Mouse (Mus musculus): ENCODE measurements around the gene Rxfp2. TPM values are rescaled to one million over a fixed set of nuclear protein-coding genes. Genes with fewer than 3 reads are reported as not detected.

Rxfp2 gene
- polyA plus RNA-seq, 1 experiment from 2014 or later = 1.4 TPM

GRCm38 (mm10) chr5:150082696-150083095, 64.2 kb downstream of the Rxfp2 start:
- H3K36me3 ChIP-seq (replicated peaks) = no peaks in the 10 kb centered on the region
- no peaks in the 10 kb centered on the region for H3K27me3 ChIP-seq (replicated peaks)
- whole genome bisulfite sequencing = 88% methylated on average over 14 of the region's 14 CpGs
- H3K9ac ChIP-seq = no peak overlapping the region
- no peak overlapping the region for H3K27ac ChIP-seq
- no peak overlapping the region for H3K4me2 ChIP-seq
- no peak overlapping the region for H3K4me3 ChIP-seq
- H3K9me3 ChIP-seq = no peaks in the 10 kb centered on the region
- H3K4me1 ChIP-seq = peaks cover 12% of the 10 kb centered on the region
- no peak for ATAC-seq (replicated peaks)

GRCm38 (mm10) chr5:150083190-150083589, 64.7 kb downstream of the Rxfp2 start:
- Histone ChIP-seq H3K9ac (no peak overlapping the region), H3K9me3 (no peaks in the 10 kb centered on the region), H3K4me1 (peaks cover 12% of the 10 kb centered on the region), H3K27me3 (replicated peaks) (no peaks in the 10 kb centered on the region), H3K4me2 (no peak overlapping the region), H3K4me3 (no peak overlapping the region), H3K27ac (no peak overlapping the region), H3K36me3 (replicated peaks) (no peaks in the 10 kb centered on the region)
- ATAC-seq (replicated peaks) = no peak
- WGBS = 61% methylated on average over 5 of the region's 5 CpGs

- peak; percentile 69 for ATAC-seq (replicated peaks)
- no peak overlapping the region for H3K4me2 ChIP-seq
These were observed 79.1 kb downstream of the Rxfp2 start for GRCm38 (mm10) chr5:150097620-150098019.

GRCm38 (mm10) chr5:150098754-150099153, 80.3 kb downstream of the Rxfp2 start:
- Histone ChIP-seq H3K27ac (no peak overlapping the region), H3K4me1 (no peaks in the 10 kb centered on the region), H3K4me3 (no peak overlapping the region), H3K27me3 (replicated peaks) (no peaks in the 10 kb centered on the region), H3K9me3 (no peaks in the 10 kb centered on the region), H3K36me3 (replicated peaks) (no peaks in the 10 kb centered on the region), H3K9ac (no peak overlapping the region), H3K4me2 (no peak overlapping the region)
- ATAC-seq (replicated peaks) = no peak
- WGBS = 92% methylated on average over 12 of the region's 12 CpGs

More at GRCm38 (mm10) chr5:150097620-150098019, 79.1 kb downstream of the Rxfp2 start:
- no peak overlapping the region for H3K4me3 ChIP-seq
- 9% methylated on average over 6 of the region's 6 CpGs for WGBS
- H3K27me3 ChIP-seq (replicated peaks) = no peaks in the 10 kb centered on the region
- H3K36me3 ChIP-seq (replicated peaks) = no peaks in the 10 kb centered on the region
- no peaks in the 10 kb centered on the region for H3K9me3 ChIP-seq
- no peak overlapping the region for H3K9ac ChIP-seq
- no peak overlapping the region for H3K27ac ChIP-seq
- no peaks in the 10 kb centered on the region for H3K4me1 ChIP-seq

GRCm38 (mm10) chr5:150101789-150102188, 83.3 kb downstream of the Rxfp2 start:
- Histone ChIP-seq H3K9ac (no peak overlapping the region), H3K9me3 (no peaks in the 10 kb centered on the region), H3K4me3 (no peak overlapping the region), H3K36me3 (replicated peaks) (no peaks in the 10 kb centered on the region), H3K4me2 (no peak overlapping the region), H3K4me1 (no peaks in the 10 kb centered on the region), H3K27ac (no peak overlapping the region), H3K27me3 (replicated peaks) (no peaks in the 10 kb centered on the region)
- no peak for ATAC-seq (replicated peaks)
- 88% methylated on average over 11 of the region's 11 CpGs for WGBS

GRCm38 (mm10) chr5:150106358-150106757, 87.9 kb downstream of the Rxfp2 start:
- WGBS = 91% methylated on average over 7 of the region's 7 CpGs
- no peaks in the 10 kb centered on the region for H3K9me3 ChIP-seq
- ATAC-seq (replicated peaks) = no peak
- no peak overlapping the region for H3K4me2 ChIP-seq
- H3K4me3 ChIP-seq = no peak overlapping the region
- H3K36me3 ChIP-seq (replicated peaks) = no peaks in the 10 kb centered on the region
- no peaks in the 10 kb centered on the region for H3K4me1 ChIP-seq
- H3K27ac ChIP-seq = no peak overlapping the region
- H3K9ac ChIP-seq = no peak overlapping the region
- H3K27me3 ChIP-seq (replicated peaks) = no peaks in the 10 kb centered on the region

GRCm38 (mm10) chr5:150111236-150111635, 92.8 kb downstream of the Rxfp2 start:
- WGBS = 44% methylated on average over 8 of the region's 8 CpGs
- H3K36me3 ChIP-seq (replicated peaks) = no peaks in the 10 kb centered on the region
- H3K4me3 ChIP-seq = no peak overlapping the region
- no peaks in the 10 kb centered on the region for H3K9me3 ChIP-seq
- no peaks in the 10 kb centered on the region for H3K27me3 ChIP-seq (replicated peaks)
- H3K27ac ChIP-seq = no peak overlapping the region
- H3K4me2 ChIP-seq = no peak overlapping the region
- no peak overlapping the region for H3K9ac ChIP-seq
- no peak for ATAC-seq (replicated peaks)
- peaks cover 17% of the 10 kb centered on the region for H3K4me1 ChIP-seq

- Histone ChIP-seq H3K27me3 (replicated peaks) (no peaks in the 10 kb centered on the region), H3K9me3 (no peaks in the 10 kb centered on the region), H3K4me1 (peaks cover 19% of the 10 kb centered on the region), H3K36me3 (replicated peaks) (no peaks in the 10 kb centered on the region), H3K9ac (no peak overlapping the region), H3K4me3 (no peak overlapping the region), H3K4me2 (no peak overlapping the region), H3K27ac (no peak overlapping the region)
- no peak for ATAC-seq (replicated peaks)
- 81% methylated on average over 7 of the region's 7 CpGs for WGBS
These were observed 95.5 kb downstream of the Rxfp2 start for GRCm38 (mm10) chr5:150114007-150114406.

GRCm38 (mm10) chr5:150114778-150115177, 96.3 kb downstream of the Rxfp2 start:
- H3K4me1 ChIP-seq = peaks cover 22% of the 10 kb centered on the region
- H3K27ac ChIP-seq = no peak overlapping the region
- no peaks in the 10 kb centered on the region for H3K27me3 ChIP-seq (replicated peaks)
- no peak overlapping the region for H3K4me2 ChIP-seq
- no peaks in the 10 kb centered on the region for H3K9me3 ChIP-seq
- no peak for ATAC-seq (replicated peaks)
- H3K4me3 ChIP-seq = no peak overlapping the region
- H3K36me3 ChIP-seq (replicated peaks) = no peaks in the 10 kb centered on the region
- no peak overlapping the region for H3K9ac ChIP-seq
- 90% methylated on average over 4 of the region's 4 CpGs for WGBS

GRCm38 (mm10) chr5:150115271-150116092, 97.0 kb downstream of the Rxfp2 start:
- ATAC-seq (replicated peaks) = no peak
- Histone ChIP-seq H3K4me3 (no peak overlapping the region), H3K9me3 (no peaks in the 10 kb centered on the region), H3K27ac (no peak overlapping the region), H3K9ac (no peak overlapping the region), H3K4me1 (peaks cover 22% of the 10 kb centered on the region), H3K27me3 (replicated peaks) (no peaks in the 10 kb centered on the region), H3K36me3 (replicated peaks) (no peaks in the 10 kb centered on the region), H3K4me2 (no peak overlapping the region)
- WGBS = 57% methylated on average over 16 of the region's 16 CpGs

GRCm38 (mm10) chr5:150116216-150116905, 97.9 kb downstream of the Rxfp2 start:
- H3K36me3 ChIP-seq (replicated peaks) = no peaks in the 10 kb centered on the region
- no peak overlapping the region for H3K27ac ChIP-seq
- H3K9ac ChIP-seq = no peak overlapping the region
- H3K9me3 ChIP-seq = no peaks in the 10 kb centered on the region
- no peak for ATAC-seq (replicated peaks)
- no peak overlapping the region for H3K4me3 ChIP-seq
- WGBS = 62% methylated on average over 9 of the region's 9 CpGs
- peaks cover 22% of the 10 kb centered on the region for H3K4me1 ChIP-seq
- H3K27me3 ChIP-seq (replicated peaks) = no peaks in the 10 kb centered on the region
- no peak overlapping the region for H3K4me2 ChIP-seq

GRCm38 (mm10) chr5:150116906-150117216, 98.4 kb downstream of the Rxfp2 start:
- Histone ChIP-seq H3K27ac (no peak overlapping the region), H3K4me3 (no peak overlapping the region), H3K27me3 (replicated peaks) (no peaks in the 10 kb centered on the region), H3K36me3 (replicated peaks) (no peaks in the 10 kb centered on the region), H3K4me2 (no peak overlapping the region), H3K9ac (no peak overlapping the region), H3K4me1 (peaks cover 22% of the 10 kb centered on the region), H3K9me3 (no peaks in the 10 kb centered on the region)
- no peak for ATAC-seq (replicated peaks)
- WGBS = 83% methylated on average over 6 of the region's 6 CpGs

GRCm38 (mm10) chr5:150118124-150118454, 99.6 kb downstream of the Rxfp2 start:
- Histone ChIP-seq H3K4me2 (peak overlapping the region; percentile 84), H3K36me3 (replicated peaks) (no peaks in the 10 kb centered on the region), H3K4me3 (peak overlapping the region; percentile 72), H3K9me3 (no peaks in the 10 kb centered on the region), H3K9ac (peak overlapping the region; percentile 57; the same call in 1 of the 2 replicates), H3K4me1 (peaks cover 22% of the 10 kb centered on the region), H3K27ac (peak overlapping the region; percentile 57), H3K27me3 (replicated peaks) (no peaks in the 10 kb centered on the region)
- no peak for ATAC-seq (replicated peaks)
- WGBS = 18% methylated on average over 8 of the region's 8 CpGs
